Mouse (Mus musculus): ENCODE measurements around the gene Olfr414. TPM values are rescaled to one million over a fixed set of nuclear protein-coding genes. Genes with fewer than 3 reads are reported as not detected.

Gene Olfr414
- polyA plus RNA-seq (2012; rRNA removed): not detected in 2 replicates

- TF ChIP-seq CTCF (IDR thresholded peaks at IDR 0.05; ENCODE audit: control insufficient read depth, insufficient read depth, insufficient replicate concordance, low read depth, low read length): no peak
- TF ChIP-seq POLR2A (IDR thresholded peaks at IDR 0.05; ENCODE audit: control insufficient read depth, low read depth, low read length): no peak
- Histone ChIP-seq H3K27me3 (ENCODE audit: control insufficient read depth, insufficient read depth, low read length) (no peaks in the 10 kb centered on the region), H3K27ac (ENCODE audit: control insufficient read depth, insufficient read depth, low read depth, low read length) (no peak within 1 kb of the TSS), H3K36me3 (ENCODE audit: control insufficient read depth, insufficient read depth, low read length) (no peaks in the 10 kb centered on the region), H3K4me3 (ENCODE audit: control insufficient read depth, low read depth, low read length) (no peak within 1 kb of the TSS), H3K4me1 (ENCODE audit: control insufficient read depth, insufficient read depth, low read length) (no peaks in the 10 kb centered on the region)
Measured at GRCm38 (mm10) chr1:174423764-174424163, at the start of gene Olfr414. Gene Olfr414 (plus strand): TSS chr1:174424064.

- Histone ChIP-seq H3K27me3 (ENCODE audit: control insufficient read depth, insufficient read depth, low read length) (no peaks in the 10 kb centered on the region), H3K4me3 (ENCODE audit: control insufficient read depth, low read depth, low read length) (no peak within 1 kb of the TSS), H3K27ac (ENCODE audit: control insufficient read depth, insufficient read depth, low read depth, low read length) (no peak within 1 kb of the TSS), H3K4me1 (ENCODE audit: control insufficient read depth, insufficient read depth, low read length) (no peaks in the 10 kb centered on the region), H3K36me3 (ENCODE audit: control insufficient read depth, insufficient read depth, low read length) (no peaks in the 10 kb centered on the region)
- no peak for TF ChIP-seq POLR2A (IDR thresholded peaks at IDR 0.05; ENCODE audit: control insufficient read depth, low read depth, low read length)
- no peak for TF ChIP-seq CTCF (IDR thresholded peaks at IDR 0.05; ENCODE audit: control insufficient read depth, insufficient read depth, insufficient replicate concordance, low read depth, low read length)
Measured at GRCm38 (mm10) chr1:174390746-174391145, 33.1 kb upstream of the Olfr414 start, which contains the start of gene Olfr248. Gene Olfr248 (plus strand): TSS chr1:174391046.

GRCm38 (mm10) chr1:174422959-174423358 lies 905 bp upstream of the Olfr414 start:
- Histone ChIP-seq H3K36me3 (ENCODE audit: control insufficient read depth, insufficient read depth, low read length) (no peaks in the 10 kb centered on the region), H3K27me3 (ENCODE audit: control insufficient read depth, insufficient read depth, low read length) (no peaks in the 10 kb centered on the region), H3K4me3 (ENCODE audit: control insufficient read depth, low read depth, low read length) (no peak overlapping the region), H3K27ac (ENCODE audit: control insufficient read depth, insufficient read depth, low read depth, low read length) (no peak overlapping the region), H3K4me1 (ENCODE audit: control insufficient read depth, insufficient read depth, low read length) (no peaks in the 10 kb centered on the region)
- TF ChIP-seq POLR2A (IDR thresholded peaks at IDR 0.05; ENCODE audit: control insufficient read depth, low read depth, low read length) (no peak), CTCF (IDR thresholded peaks at IDR 0.05; ENCODE audit: control insufficient read depth, insufficient read depth, insufficient replicate concordance, low read depth, low read length) (no peak)

- TF ChIP-seq CTCF (IDR thresholded peaks at IDR 0.05; ENCODE audit: control insufficient read depth, insufficient read depth, insufficient replicate concordance, low read depth, low read length) (no peak), POLR2A (IDR thresholded peaks at IDR 0.05; ENCODE audit: control insufficient read depth, low read depth, low read length) (no peak)
- Histone ChIP-seq H3K36me3 (ENCODE audit: control insufficient read depth, insufficient read depth, low read length) (no peaks in the 10 kb centered on the region), H3K4me1 (ENCODE audit: control insufficient read depth, insufficient read depth, low read length) (peaks cover 2% of the 10 kb centered on the region), H3K27me3 (ENCODE audit: control insufficient read depth, insufficient read depth, low read length) (no peaks in the 10 kb centered on the region), H3K27ac (ENCODE audit: control insufficient read depth, insufficient read depth, low read depth, low read length) (no peak overlapping the region), H3K4me3 (ENCODE audit: control insufficient read depth, low read depth, low read length) (no peak overlapping the region)
Measured at GRCm38 (mm10) chr1:174426180-174426986, 2.5 kb downstream of the Olfr414 start.

- Histone ChIP-seq H3K27ac (ENCODE audit: control insufficient read depth, insufficient read depth, low read depth, low read length) (no peak overlapping the region), H3K4me1 (ENCODE audit: control insufficient read depth, insufficient read depth, low read length) (peaks cover 2% of the 10 kb centered on the region), H3K27me3 (ENCODE audit: control insufficient read depth, insufficient read depth, low read length) (no peaks in the 10 kb centered on the region), H3K36me3 (ENCODE audit: control insufficient read depth, insufficient read depth, low read length) (no peaks in the 10 kb centered on the region), H3K4me3 (ENCODE audit: control insufficient read depth, low read depth, low read length) (no peak overlapping the region)
- TF ChIP-seq POLR2A (IDR thresholded peaks at IDR 0.05; ENCODE audit: control insufficient read depth, low read depth, low read length): no peak
- no peak for TF ChIP-seq CTCF (IDR thresholded peaks at IDR 0.05; ENCODE audit: control insufficient read depth, insufficient read depth, insufficient replicate concordance, low read depth, low read length)
Measured at GRCm38 (mm10) chr1:174427402-174427801, 3.5 kb downstream of the Olfr414 start.

GRCm38 (mm10) chr1:174428407-174428806 lies 4.5 kb downstream of the Olfr414 start:
- Histone ChIP-seq H3K4me1 (ENCODE audit: control insufficient read depth, insufficient read depth, low read length) (peaks cover 2% of the 10 kb centered on the region), H3K27me3 (ENCODE audit: control insufficient read depth, insufficient read depth, low read length) (no peaks in the 10 kb centered on the region), H3K36me3 (ENCODE audit: control insufficient read depth, insufficient read depth, low read length) (no peaks in the 10 kb centered on the region), H3K4me3 (ENCODE audit: control insufficient read depth, low read depth, low read length) (no peak overlapping the region), H3K27ac (ENCODE audit: control insufficient read depth, insufficient read depth, low read depth, low read length) (no peak overlapping the region)
- TF ChIP-seq CTCF (IDR thresholded peaks at IDR 0.05; ENCODE audit: control insufficient read depth, insufficient read depth, insufficient replicate concordance, low read depth, low read length) (no peak), POLR2A (IDR thresholded peaks at IDR 0.05; ENCODE audit: control insufficient read depth, low read depth, low read length) (no peak)

GRCm38 (mm10) chr1:174434121-174434520 lies 10.3 kb downstream of the Olfr414 start:
- TF ChIP-seq CTCF (IDR thresholded peaks at IDR 0.05; ENCODE audit: control insufficient read depth, insufficient read depth, insufficient replicate concordance, low read depth, low read length) (no peak), POLR2A (IDR thresholded peaks at IDR 0.05; ENCODE audit: control insufficient read depth, low read depth, low read length) (no peak)
- Histone ChIP-seq H3K27me3 (ENCODE audit: control insufficient read depth, insufficient read depth, low read length) (no peaks in the 10 kb centered on the region), H3K36me3 (ENCODE audit: control insufficient read depth, insufficient read depth, low read length) (no peaks in the 10 kb centered on the region), H3K4me1 (ENCODE audit: control insufficient read depth, insufficient read depth, low read length) (peaks cover 2% of the 10 kb centered on the region), H3K4me3 (ENCODE audit: control insufficient read depth, low read depth, low read length) (no peak overlapping the region), H3K27ac (ENCODE audit: control insufficient read depth, insufficient read depth, low read depth, low read length) (no peak overlapping the region)
